Mouse (Mus musculus) c-Kit-positive CD71-positive TER-119-negative erythroid progenitor cells, embryonic 14.5 days (primary cell): Measurements from ENCODE around the gene Smok2a.
"Not testable (repeated sequence)": the region's sequence is repeated elsewhere in the genome, so short reads cannot be mapped to it uniquely, and the experiment has no call there.

ENCODE experiments used
- DNase-seq: peaks from one replicate; pipeline ENCODE4 v3.0.0-alpha.2; 2013; ENCODE audit warnings: low read depth

Gene Smok2a

GRCm38 (mm10) chr17:13214169-13214568 is 6.8 kb upstream of the Smok2a start:
- DNase-seq = no peak

GRCm38 (mm10) chr17:13215595-13215994 is 5.4 kb upstream of the Smok2a start:
- DNase-seq = no peak

- DNase-seq = not testable (repeated sequence)
Observed at GRCm38 (mm10) chr17:13221921-13222320, 933 bp downstream of the Smok2a start.

- not testable (repeated sequence) for DNase-seq
Observed at GRCm38 (mm10) chr17:13229957-13230356, 9.0 kb downstream of the Smok2a start, which contains the start of gene Smok2b. Gene Smok2b, plus strand, starts transcription at chr17:13230257.

GRCm38 (mm10) chr17:13239461-13239860 is 18.5 kb downstream of the Smok2a start:
- not testable (repeated sequence) for DNase-seq

- DNase-seq = not testable (repeated sequence)
Observed at GRCm38 (mm10) chr17:13240807-13241727, 20.1 kb downstream of the Smok2a start.

GRCm38 (mm10) chr17:13254786-13255185 is 33.8 kb downstream of the Smok2a start:
- not testable (repeated sequence) for DNase-seq
